Mouse (Mus musculus) heart, embryonic 16.5 days (tissue): ENCODE results near the gene Eri3. TPM values are rescaled to one million over a fixed set of nuclear protein-coding genes. Genes with fewer than 3 reads are reported as not detected.

Experiments
- ATAC-seq: fragments of 200-750 bp; cut with Nextera tagmentation; replicated peaks from 2 replicates; pipeline ENCODE4 v1.8.0; 2017; ENCODE audit warnings: moderate number of reproducible peaks; ENCODE audit not compliant: insufficient read depth, low FRiP score; ENCODE audit errors: extremely low read depth
- H3K27ac ChIP-seq: fragments of 300-500 bp; sonication (generic); 2 replicates; pipeline ENCODE4 v1.5.1; 2014; ENCODE audit warnings: mild to moderate bottlenecking, low read length, control low read depth, moderate library complexity
- H3K27me3 ChIP-seq: fragments of 300-500 bp; sonication (generic); 2 replicates; pipeline ENCODE4 v1.6.1; 2014; ENCODE audit warnings: low read length, mixed read lengths; ENCODE audit not compliant: control insufficient read depth, insufficient read depth
- H3K36me3 ChIP-seq: fragments of 300-500 bp; sonication (generic); 2 replicates; pipeline ENCODE4 v1.6.1; 2014; ENCODE audit not compliant: control insufficient read depth, insufficient read depth
- H3K4me1 ChIP-seq: fragments of 300-500 bp; sonication (generic); 2 replicates; pipeline ENCODE4 v1.6.1; 2014; ENCODE audit warnings: low read length, mixed read lengths; ENCODE audit not compliant: control insufficient read depth, insufficient read depth
- H3K4me2 ChIP-seq: fragments of 300-500 bp; sonication (generic); 2 replicates; pipeline ENCODE4 v1.6.1; 2014; ENCODE audit warnings: low read depth, mild to moderate bottlenecking, control low read depth, low read length
- H3K4me3 ChIP-seq: fragments of 300-500 bp; sonication (generic); 2 replicates; pipeline ENCODE4 v1.5.1; 2014; ENCODE audit warnings: mild to moderate bottlenecking, control low read depth, low read length
- H3K9ac ChIP-seq: fragments of 300-500 bp; sonication (generic); 2 replicates; pipeline ENCODE4 v1.6.1; 2014; ENCODE audit warnings: low read length, control low read depth
- H3K9me3 ChIP-seq: fragments of 300-500 bp; sonication (generic); replicated peaks from 2 replicates; pipeline ENCODE4 v1.6.1; 2016; ENCODE audit warnings: low read length; ENCODE audit not compliant: control insufficient read depth
- WGBS: fragments of 180-500 bp; shearing (Covaris S2); extraction: QIAGEN DNeasy Blood & Tissue Kit; methylation state at CpG from one replicate; pipeline ENCODE4 v1.1.7; 2014; 5-methylcytosine and 5-hydroxymethylcytosine counted together
- polyA plus RNA-seq: library from polyadenylated mRNA; unstranded; fragments of >200 nt; fragmentation: Nextera tagmentation; extraction: Ambion mirVana; gene quantifications from 2 replicates; pipeline ENCODE4 v1.2.1, GENCODE M21; 2015

The Eri3 gene
- polyA plus RNA-seq, 1 experiment from 2014 or later = 93.5 TPM

- ATAC-seq = no peak
- Histone ChIP-seq H3K4me3 (no peak overlapping the region), H3K27ac (no peak overlapping the region), H3K36me3 (no peaks in the 10 kb centered on the region), H3K27me3 (no peaks in the 10 kb centered on the region), H3K9ac (no peak overlapping the region), H3K4me2 (no peak overlapping the region), H3K4me1 (peaks cover 8% of the 10 kb centered on the region; the same call in 1 of the 2 replicates), H3K9me3 (no peaks in the 10 kb centered on the region)
- WGBS = 81% methylated on average over 5 of the region's 5 CpGs
These were observed 74.5 kb downstream of the Eri3 start for GRCm38 (mm10) chr4:117624660-117625059.

DNA sequence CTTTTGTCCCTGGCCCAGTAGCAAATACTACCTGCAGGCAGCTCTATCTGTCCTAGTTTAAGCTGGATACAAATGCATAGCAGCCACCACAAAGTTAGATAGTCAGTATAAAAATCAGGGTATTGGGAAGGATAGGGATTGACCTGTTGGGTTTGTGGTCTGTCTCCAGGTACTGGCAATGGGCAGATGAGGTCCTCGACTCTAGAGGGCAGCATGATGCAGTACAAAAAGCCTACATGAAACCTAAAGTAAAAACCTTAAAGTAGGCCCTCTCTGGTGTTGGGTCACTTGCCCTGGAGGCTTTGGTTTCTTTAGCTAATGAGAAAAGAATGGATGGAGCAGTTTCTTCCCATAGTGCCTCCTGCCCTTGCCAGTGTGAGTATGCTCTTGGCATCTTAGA, 78.3 kb downstream of the Eri3 start:
- Histone ChIP-seq H3K27me3 (no peaks in the 10 kb centered on the region), H3K4me3 (no peak overlapping the region), H3K27ac (no peak overlapping the region), H3K4me2 (no peak overlapping the region), H3K9ac (no peak overlapping the region), H3K4me1 (peaks cover 10% of the 10 kb centered on the region; the same call in 1 of the 2 replicates), H3K36me3 (no peaks in the 10 kb centered on the region), H3K9me3 (no peaks in the 10 kb centered on the region; the same call in 1 of the 2 replicates)
- 62% methylated on average over 1 of the region's 1 CpGs for whole genome bisulfite sequencing
- ATAC-seq = no peak

- H3K4me1 ChIP-seq = peaks cover 5% of the 10 kb centered on the region; the same call in 1 of the 2 replicates
- H3K4me3 ChIP-seq = no peak overlapping the region
- WGBS = 68% methylated on average over 6 of the region's 6 CpGs
- no peak for ATAC-seq
- no peak overlapping the region for H3K4me2 ChIP-seq
- H3K36me3 ChIP-seq = 0 out of 2 replicates have a peak, but pooled peaks cover 2% of the 10 kb centered on the region
- H3K27ac ChIP-seq = no peak overlapping the region
- no peaks in the 10 kb centered on the region for H3K27me3 ChIP-seq
- H3K9ac ChIP-seq = no peak overlapping the region
- no peaks in the 10 kb centered on the region; the same call in 1 of the 2 replicates for H3K9me3 ChIP-seq
These were observed 80.0 kb downstream of the Eri3 start for GRCm38 (mm10) chr4:117630053-117630670.

GRCm38 (mm10) chr4:117633527-117633926, 83.4 kb downstream of the Eri3 start:
- no peak overlapping the region for H3K9ac ChIP-seq
- H3K36me3 ChIP-seq = 0 out of 2 replicates have a peak, but pooled peaks cover 2% of the 10 kb centered on the region
- no peak overlapping the region for H3K27ac ChIP-seq
- WGBS = 68% methylated on average over 5 of the region's 5 CpGs
- H3K9me3 ChIP-seq = no peaks in the 10 kb centered on the region; the same call in 1 of the 2 replicates
- H3K4me1 ChIP-seq = peaks cover 5% of the 10 kb centered on the region; the same call in 1 of the 2 replicates
- no peaks in the 10 kb centered on the region for H3K27me3 ChIP-seq
- no peak for ATAC-seq
- no peak overlapping the region for H3K4me2 ChIP-seq
- H3K4me3 ChIP-seq = no peak overlapping the region

DNA sequence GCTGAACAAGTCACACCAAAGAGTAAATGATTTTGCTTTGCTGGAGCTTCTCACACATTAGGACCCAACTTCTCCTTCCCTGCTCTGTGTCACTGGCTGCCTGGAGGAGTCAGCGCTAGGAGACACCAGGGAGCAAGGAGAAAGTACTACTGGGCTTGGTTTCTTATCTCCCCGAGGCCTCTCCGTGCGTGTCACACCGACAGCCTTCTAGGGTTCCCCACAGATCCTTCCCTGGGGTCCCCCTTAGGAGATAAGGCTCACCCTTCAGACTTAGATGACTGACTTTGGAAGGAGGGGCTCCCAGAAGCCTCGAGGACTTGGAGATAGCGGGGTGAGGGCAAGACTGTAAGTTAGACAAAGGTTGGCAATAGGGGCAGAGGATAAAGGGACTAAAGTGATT, 84.5 kb downstream of the Eri3 start:
- ATAC-seq = no peak
- WGBS = 59% methylated on average over 7 of the region's 7 CpGs
- Histone ChIP-seq H3K27ac (no peak overlapping the region), H3K36me3 (0 out of 2 replicates have a peak, but pooled peaks cover 2% of the 10 kb centered on the region), H3K4me3 (no peak overlapping the region), H3K4me2 (no peak overlapping the region), H3K4me1 (peaks cover 5% of the 10 kb centered on the region; the same call in 1 of the 2 replicates), H3K9ac (no peak overlapping the region), H3K9me3 (no peaks in the 10 kb centered on the region; the same call in 1 of the 2 replicates), H3K27me3 (no peaks in the 10 kb centered on the region)

DNA sequence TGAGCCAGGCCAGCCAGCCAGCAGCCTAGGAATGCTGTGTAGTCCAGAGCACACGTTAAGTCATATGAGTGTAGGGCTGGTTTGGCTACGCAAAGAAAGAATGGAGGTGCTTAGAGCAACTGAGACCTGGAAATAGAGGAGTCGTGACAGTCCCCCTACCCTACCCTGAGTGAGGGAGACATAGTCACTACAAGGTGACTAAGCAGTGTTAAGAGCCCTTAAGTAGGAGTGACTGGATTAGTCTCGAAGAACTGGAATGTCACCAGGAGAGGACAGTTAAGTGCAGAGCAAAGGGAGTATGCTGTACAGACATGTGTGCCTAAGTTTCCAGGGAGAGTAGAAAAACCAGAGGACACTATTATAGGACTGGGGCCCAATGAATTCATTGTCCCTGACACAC, 86.0 kb downstream of the Eri3 start:
- Histone ChIP-seq H3K27ac (no peak overlapping the region), H3K36me3 (0 out of 2 replicates have a peak, but pooled peaks cover 2% of the 10 kb centered on the region), H3K4me3 (no peak overlapping the region), H3K4me2 (no peak overlapping the region), H3K9ac (no peak overlapping the region), H3K27me3 (no peaks in the 10 kb centered on the region), H3K9me3 (no peaks in the 10 kb centered on the region; the same call in 1 of the 2 replicates), H3K4me1 (no peaks in the 10 kb centered on the region; the same call in 1 of the 2 replicates)
- ATAC-seq = no peak
- 53% methylated on average over 4 of the region's 4 CpGs for WGBS

- WGBS = 67% methylated on average over 22 of the region's 22 CpGs
- Histone ChIP-seq H3K27ac (no peak overlapping the region), H3K4me2 (no peak overlapping the region; the same call in 1 of the 2 replicates), H3K9ac (no peak overlapping the region), H3K36me3 (0 out of 2 replicates have a peak, but pooled peaks cover 2% of the 10 kb centered on the region), H3K9me3 (no peaks in the 10 kb centered on the region; the same call in 1 of the 2 replicates), H3K27me3 (no peaks in the 10 kb centered on the region), H3K4me3 (no peak overlapping the region), H3K4me1 (no peaks in the 10 kb centered on the region; the same call in 1 of the 2 replicates)
- ATAC-seq = no peak
These were observed 86.9 kb downstream of the Eri3 start for GRCm38 (mm10) chr4:117636891-117637613.

GRCm38 (mm10) chr4:117640925-117641703, 90.9 kb downstream of the Eri3 start:
- Histone ChIP-seq H3K27ac (no peak overlapping the region), H3K9me3 (no peaks in the 10 kb centered on the region), H3K9ac (no peak overlapping the region), H3K36me3 (no peaks in the 10 kb centered on the region), H3K27me3 (no peaks in the 10 kb centered on the region), H3K4me3 (no peak overlapping the region), H3K4me2 (no peak overlapping the region), H3K4me1 (no peaks in the 10 kb centered on the region)
- 93% methylated on average over 1 of the region's 1 CpGs for WGBS
- ATAC-seq = no peak
